In genomic region chr10:90704602-90705001, GRCm38 (mm10) we compare ENCODE assay signal across 12 mouse cellular contexts.
A peak's percentile ranks its signal among the peaks of the same experiment; 100 is the strongest.
DNase-seq lines count a peak whose midpoint lies in the region; ATAC-seq lines count a peak whose summit lies in the region.
"Had no signal": no experiment of that assay in that cellular context is flagged by ENCODE, and none has a peak within 500 bp of the region (broad histone marks: within the 10 kb centered on the region; RNA-seq: fewer than 3 reads in every experiment).

No protein-coding gene starts in this region.

- no peak for ATAC-seq in granulocyte monocyte progenitor cell, adult 5-6 weeks (replicated peaks; ENCODE audit: poor library complexity, severe bottlenecking)
- ATAC-seq: lung, postnatal 0 days had no signal

- DNase-seq in left cerebral cortex, adult 18-20 months (ENCODE audit: low spot score in 2 of 2): peak; percentile 74 to 81
- no peak for DNase-seq in left cerebral cortex, adult 11 months (ENCODE audit: low spot score)
- DNase-seq in layer of hippocampus, adult 8-10 months (ENCODE audit: low spot score in 2 of 2): peak; percentile 64 to 72
- peak; percentile 84 for DNase-seq in right cerebral cortex, adult 18-20 months
- no peak for DNase-seq in cerebellum, adult 8-10 months
- DNase-seq in lung, postnatal 36 days: no peak
- DNase-seq: cerebellum, adult 18-20 months; gastrocnemius, postnatal 14 days; liver, embryonic 13.5 days; retina, postnatal 1 day had no signal

Comparison
In these comparisons a context has a peak if more than half of its experiments do, and no peak if none do; other contexts are left out.
1. DNase-seq: peak in left cerebral cortex, adult 18-20 months (2 of 2), layer of hippocampus, adult 8-10 months (2 of 2) and right cerebral cortex, adult 18-20 months (single experiment); none in left cerebral cortex, adult 11 months (single experiment), cerebellum, adult 8-10 months (single experiment) and lung, postnatal 36 days (single experiment).